Mouse (Mus musculus) lung, postnatal 0 days (tissue): ENCODE data around the gene Fgd6.

Experiments used
- CTCF ChIP-seq: IDR thresholded peaks from 2 replicates; pipeline ENCODE4 v1.5.1; 2016; ENCODE audit warnings: antibody characterized with exemption, mild to moderate bottlenecking
- EP300 ChIP-seq: IDR thresholded peaks from 2 replicates; pipeline ENCODE4 v1.6.1; 2016; ENCODE audit warnings: antibody characterized with exemption, mild to moderate bottlenecking, control low read depth

DNA sequence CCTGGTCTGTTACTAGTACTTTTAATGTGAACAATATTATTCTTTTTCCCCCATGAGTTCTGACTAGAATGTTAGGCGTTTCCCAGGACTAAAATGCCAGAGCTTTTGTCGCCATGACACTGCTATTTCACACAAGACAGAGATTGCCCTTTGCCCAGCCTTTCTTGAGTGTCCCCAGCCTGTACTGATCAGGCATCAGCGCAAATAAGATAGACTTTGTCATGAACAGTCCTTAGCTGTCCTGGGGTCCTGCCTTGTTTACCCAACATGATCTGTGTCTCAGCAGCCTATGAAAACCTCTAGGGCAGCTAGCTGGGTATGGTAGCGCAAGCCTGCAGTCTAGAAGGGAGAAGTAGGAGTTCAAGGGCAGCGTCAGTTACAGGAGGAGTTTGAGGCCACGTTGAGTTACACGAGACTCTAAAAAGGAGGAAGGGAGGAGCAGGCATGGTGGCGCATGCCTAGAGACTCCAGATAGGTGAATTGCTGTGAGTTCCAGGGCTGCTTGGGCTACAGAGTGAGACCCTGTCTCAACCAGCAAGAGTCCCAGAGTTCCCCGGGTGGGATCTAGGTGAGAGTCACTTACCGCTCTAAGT, 103.2 kb downstream of the Fgd6 start:
- TF ChIP-seq EP300, result no peak
- no peak for TF ChIP-seq CTCF
